Mouse (Mus musculus) lung, adult 2 months (tissue): Measurements from ENCODE around the gene Iqgap1. TPM values are rescaled to one million over a fixed set of nuclear protein-coding genes. Genes with fewer than 3 reads are reported as not detected.

ENCODE experiments used
- DNase-seq: peaks from one replicate; pipeline ENCODE4 v3.0.0; 2022
- H3K4me1 ChIP-seq: fragments of 200-500 bp; 2 replicates; pipeline ENCODE4 v1.6.1; 2011; ENCODE audit warnings: low read length; ENCODE audit not compliant: control insufficient read depth, insufficient read depth
- H3K4me3 ChIP-seq: fragments of 200-500 bp; replicated peaks from 2 replicates; pipeline ENCODE3; 2011; ENCODE audit warnings: low read depth, mild to moderate bottlenecking, control low read depth, low read length; ENCODE audit errors: extremely low read depth
- CTCF ChIP-seq: fragments of 200-500 bp; IDR thresholded peaks from 2 replicates; pipeline ENCODE4 v1.5.1; 2011; ENCODE audit warnings: mild to moderate bottlenecking, low read length, control low read depth; ENCODE audit not compliant: insufficient read depth
- POLR2A ChIP-seq: fragments of 200-500 bp; IDR thresholded peaks from 2 replicates; pipeline ENCODE4 v1.6.1; 2011; ENCODE audit warnings: low read depth, mild to moderate bottlenecking, control low read depth, low read length, borderline replicate concordance; ENCODE audit errors: extremely low read depth
- WGBS: fragments of 180-500 bp; shearing (Covaris S2); methylation state at CpG from one replicate; pipeline ENCODE4 v1.1.7; 2018; 5-methylcytosine and 5-hydroxymethylcytosine counted together
- polyA plus RNA-seq: library from polyadenylated mRNA; depleted of rRNA; stranded (reverse); fragments of >200 nt; gene quantifications from 2 replicates; pipeline ENCODE4 v1.2.3, GENCODE M21; 2012; rRNA removed

The Iqgap1 gene
- polyA plus RNA-seq, 1 experiment = 135 TPM

DNA sequence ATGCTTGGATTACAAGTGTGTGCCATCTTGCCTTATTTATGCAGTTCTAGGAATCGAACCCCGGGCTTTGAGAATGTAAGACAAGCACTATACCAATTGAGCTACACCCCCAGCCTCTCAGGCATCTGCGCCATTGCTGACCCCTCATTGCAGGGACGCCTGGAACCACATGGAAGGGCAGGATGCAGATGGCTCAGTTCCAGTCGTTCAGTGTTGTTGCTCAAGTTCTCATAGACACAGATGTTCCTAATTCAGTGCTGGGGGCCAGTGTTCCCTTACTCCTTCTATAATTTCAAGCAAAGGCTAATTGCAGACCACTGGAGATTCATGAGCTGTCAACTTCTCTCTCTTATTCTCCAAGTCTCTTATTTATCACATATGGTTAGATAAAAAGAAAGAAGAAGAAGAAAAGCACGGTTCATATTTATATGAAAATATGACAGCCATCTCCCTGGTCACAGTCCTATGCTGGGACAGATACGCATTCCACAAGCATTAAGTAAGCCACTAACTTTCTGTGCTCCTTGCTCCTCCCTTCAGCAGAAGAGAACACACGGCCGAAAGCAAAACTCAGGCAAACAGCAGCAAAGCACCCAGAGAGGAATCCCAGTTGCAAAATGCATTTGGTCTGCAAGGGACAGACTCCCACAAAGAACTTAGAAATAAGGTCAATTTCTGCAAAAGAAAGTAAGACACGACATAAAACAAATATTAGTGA, 159.4 kb downstream of the Iqgap1 start:
- H3K4me3 ChIP-seq = no peak overlapping the region
- H3K4me1 ChIP-seq = peaks cover 17% of the 10 kb centered on the region
- DNase-seq = no peak
- 37% methylated on average over 10 of the region's 10 CpGs for WGBS
- TF ChIP-seq CTCF = no peak
- no peak for TF ChIP-seq POLR2A

Other genes with a start within 250 kb of the Iqgap1 start
- gene Crtc3, start 137.1 kb downstream of the Iqgap1 start, polyA plus RNA-seq = 26.3 and 27.9 TPM in 2 replicates
- gene Zscan2, start 34.9 kb upstream of the Iqgap1 start, polyA plus RNA-seq = 5.5 and 6.2 TPM in 2 replicates
- 9.5 and 14.7 TPM in 2 replicates for gene Wdr73, start 75.3 kb upstream of the Iqgap1 start, polyA plus RNA-seq
- 2.6 and 4.1 TPM in 2 replicates for gene Nmb, start 79.1 kb upstream of the Iqgap1 start, polyA plus RNA-seq
- gene Sec11a, start 121.8 kb upstream of the Iqgap1 start, polyA plus RNA-seq = 42.3 and 52.7 TPM in 2 replicates
- 16.4 and 20.1 TPM in 2 replicates for gene Zfp592, start 167.7 kb upstream of the Iqgap1 start, polyA plus RNA-seq
- gene Alpk3, start 231.6 kb upstream of the Iqgap1 start, polyA plus RNA-seq = 0.55 and 2.2 TPM in 2 replicates